Mouse (Mus musculus) limb, embryonic 11.5 days (tissue): ENCODE measurements around the gene Zfp941. TPM values are rescaled to one million over a fixed set of nuclear protein-coding genes. Genes with fewer than 3 reads are reported as not detected.
A peak's percentile ranks its signal among the peaks of the same experiment; 100 is the strongest.

Source experiments
- ATAC-seq: fragments of 200-750 bp; cut with Nextera tagmentation; 2 replicates; pipeline ENCODE4 v1.8.0; 2017; ENCODE audit warnings: low read depth; ENCODE audit not compliant: insufficient number of reproducible peaks, low FRiP score, low TSS enrichment
- DNase-seq: peaks from one replicate; pipeline ENCODE4 v3.0.0-alpha.2; 2015; ENCODE audit warnings: low spot score
- H3K27ac ChIP-seq: fragments of 300-500 bp; sonication (generic); replicated peaks from 2 replicates; pipeline ENCODE4 v1.5.1; 2014; ENCODE audit warnings: low read depth, mild to moderate bottlenecking, low read length
- H3K27me3 ChIP-seq: fragments of 300-500 bp; sonication (generic); 2 replicates; pipeline ENCODE4 v1.6.1; 2014; ENCODE audit warnings: mild to moderate bottlenecking, low read length, mixed read lengths; ENCODE audit not compliant: control insufficient read depth, insufficient read depth
- H3K36me3 ChIP-seq: fragments of 300-500 bp; sonication (generic); 2 replicates; pipeline ENCODE4 v1.6.1; 2014; ENCODE audit warnings: mild to moderate bottlenecking, low read length, moderate library complexity, mixed read lengths; ENCODE audit not compliant: control insufficient read depth, insufficient read depth
- H3K4me1 ChIP-seq: fragments of 300-500 bp; sonication (generic); 2 replicates; pipeline ENCODE4 v1.6.1; 2014; ENCODE audit warnings: low read length, mixed read lengths; ENCODE audit not compliant: control insufficient read depth, insufficient read depth
- H3K4me2 ChIP-seq: fragments of 300-500 bp; sonication (generic); 2 replicates; pipeline ENCODE4 v1.6.1; 2014; ENCODE audit warnings: low read depth, mild to moderate bottlenecking, moderate library complexity; ENCODE audit not compliant: severe bottlenecking
- H3K4me3 ChIP-seq: fragments of 300-500 bp; sonication (generic); 2 replicates; pipeline ENCODE4 v1.5.1; 2014; ENCODE audit warnings: low read depth, low read length
- H3K9ac ChIP-seq: fragments of 300-500 bp; sonication (generic); 2 replicates; pipeline ENCODE4 v1.6.1; 2014; ENCODE audit warnings: mild to moderate bottlenecking, low read length
- H3K9me3 ChIP-seq: fragments of 300-500 bp; sonication (generic); 2 replicates; pipeline ENCODE4 v1.6.1; 2016; ENCODE audit warnings: low read length; ENCODE audit not compliant: control insufficient read depth
- WGBS: fragments of 180-500 bp; shearing (Covaris S2); extraction: QIAGEN DNeasy Blood & Tissue Kit; methylation state at CpG from one replicate; pipeline ENCODE4 v1.1.7; 2014; 5-methylcytosine and 5-hydroxymethylcytosine counted together
- polyA plus RNA-seq: library from polyadenylated mRNA; unstranded; fragments of >200 nt; fragmentation: Nextera tagmentation; extraction: Ambion mirVana; gene quantifications from 2 replicates; pipeline ENCODE4 v1.2.1, GENCODE M21; 2014

The Zfp941 gene
- polyA plus RNA-seq, 1 experiment from 2014 or later: 2.0 TPM

DNA sequence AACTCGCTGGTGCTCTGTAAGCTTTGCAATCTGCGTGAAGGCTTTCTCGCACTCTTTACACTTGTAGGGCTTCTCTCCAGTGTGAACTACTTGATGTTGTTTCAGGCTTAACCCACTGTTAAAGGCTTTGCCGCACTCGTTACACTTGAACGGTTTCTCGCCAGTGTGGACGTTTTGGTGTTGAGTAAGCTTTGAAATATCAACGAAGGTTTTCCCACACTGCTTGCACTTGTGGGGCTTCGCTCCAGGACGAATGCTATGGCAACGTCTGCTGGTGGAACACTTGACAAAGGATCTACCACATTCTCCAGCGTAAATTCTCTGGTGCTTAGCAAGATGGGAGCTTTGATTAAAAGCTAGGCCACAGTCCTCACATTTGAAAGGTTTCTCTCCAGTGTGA lies 10.3 kb downstream of the Zfp941 start:
- Histone ChIP-seq H3K9me3 (no peaks in the 10 kb centered on the region), H3K4me1 (no peaks in the 10 kb centered on the region), H3K27me3 (no peaks in the 10 kb centered on the region), H3K4me2 (no peak overlapping the region), H3K9ac (no peak overlapping the region), H3K27ac (no peak overlapping the region), H3K4me3 (no peak overlapping the region), H3K36me3 (no peaks in the 10 kb centered on the region)
- no peak for ATAC-seq
- DNase-seq: no peak
- WGBS: 93% methylated on average over 13 of the region's 13 CpGs

DNA sequence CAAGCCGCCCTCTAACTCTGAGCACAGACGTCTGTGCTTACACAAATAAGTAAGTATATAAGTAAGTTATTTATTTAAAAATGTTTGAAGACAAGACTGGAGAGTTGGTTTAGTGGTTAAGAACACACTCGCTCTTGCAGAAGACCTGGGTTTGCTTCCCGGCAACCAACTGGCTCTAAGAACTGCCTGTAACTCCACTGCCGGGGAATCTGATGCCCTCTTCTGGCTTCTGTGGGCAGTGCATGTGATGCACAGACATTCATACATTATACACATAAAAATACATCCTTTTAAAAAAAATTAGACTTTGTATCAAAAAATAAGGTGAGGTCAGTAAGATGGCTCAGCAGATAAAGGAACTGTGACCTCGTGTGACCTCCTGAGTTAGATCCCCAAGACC lies 11.5 kb downstream of the Zfp941 start:
- ATAC-seq (no peak), DNase-seq (no peak)
- no peaks in the 10 kb centered on the region for H3K9me3 ChIP-seq
- no peak overlapping the region for H3K9ac ChIP-seq
- H3K4me2 ChIP-seq: no peak overlapping the region
- H3K27me3 ChIP-seq: no peaks in the 10 kb centered on the region
- H3K36me3 ChIP-seq: no peaks in the 10 kb centered on the region
- 93% methylated on average over 6 of the region's 6 CpGs for WGBS
- no peak overlapping the region for H3K4me3 ChIP-seq
- H3K4me1 ChIP-seq: no peaks in the 10 kb centered on the region
- H3K27ac ChIP-seq: no peak overlapping the region

DNA sequence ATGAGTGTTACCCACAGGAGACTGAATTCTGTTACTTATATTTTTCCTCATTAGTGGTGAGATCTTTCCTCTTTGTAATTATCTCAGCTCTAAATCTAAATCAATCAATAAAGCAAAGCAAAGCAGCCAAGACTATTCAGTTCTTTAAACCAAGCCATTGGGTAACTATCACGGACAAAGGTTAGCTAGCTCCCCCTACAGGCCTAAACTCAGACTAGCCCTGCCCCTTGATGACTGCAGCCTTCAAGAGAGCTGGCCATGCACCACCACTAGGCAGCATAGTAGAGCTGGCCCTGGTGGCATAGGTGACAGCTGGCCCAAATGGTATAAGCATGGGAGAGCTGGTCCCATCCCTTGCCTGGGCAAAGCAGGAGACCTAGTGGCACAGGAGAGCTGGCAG lies 16.3 kb downstream of the Zfp941 start:
- no peak for ATAC-seq
- Histone ChIP-seq H3K36me3 (no peaks in the 10 kb centered on the region), H3K9ac (no peak overlapping the region), H3K4me1 (no peaks in the 10 kb centered on the region), H3K4me3 (no peak overlapping the region), H3K27ac (no peak overlapping the region), H3K27me3 (no peaks in the 10 kb centered on the region), H3K9me3 (no peaks in the 10 kb centered on the region), H3K4me2 (no peak overlapping the region)
- peak; percentile 31 for DNase-seq
- 19% methylated on average over 1 of the region's 1 CpGs for WGBS

DNA sequence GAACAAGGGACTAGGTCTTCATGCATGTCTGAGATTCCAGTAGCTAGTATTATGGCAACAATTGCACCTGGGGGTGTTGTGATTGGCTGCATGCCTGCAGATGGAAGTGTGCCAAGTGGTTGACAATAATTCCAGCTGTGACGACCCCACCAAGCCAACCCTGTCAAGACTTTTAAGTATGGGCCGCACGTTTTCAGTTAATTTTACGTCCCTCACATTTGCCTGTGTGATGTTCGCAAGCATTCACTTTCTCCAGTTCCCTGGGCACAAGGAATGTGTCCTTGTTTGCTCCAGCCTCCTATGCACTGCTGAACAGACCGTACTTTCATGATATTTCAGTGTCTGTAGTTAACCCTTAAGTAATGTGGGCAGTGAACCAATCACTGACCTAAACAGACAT lies 19.3 kb downstream of the Zfp941 start:
- Histone ChIP-seq H3K4me3 (no peak overlapping the region), H3K27ac (no peak overlapping the region), H3K4me2 (no peak overlapping the region), H3K9me3 (no peaks in the 10 kb centered on the region), H3K27me3 (no peaks in the 10 kb centered on the region), H3K9ac (no peak overlapping the region), H3K36me3 (no peaks in the 10 kb centered on the region), H3K4me1 (no peaks in the 10 kb centered on the region)
- WGBS: 72% methylated on average over 6 of the region's 6 CpGs
- no peak for DNase-seq
- no peak for ATAC-seq

DNA sequence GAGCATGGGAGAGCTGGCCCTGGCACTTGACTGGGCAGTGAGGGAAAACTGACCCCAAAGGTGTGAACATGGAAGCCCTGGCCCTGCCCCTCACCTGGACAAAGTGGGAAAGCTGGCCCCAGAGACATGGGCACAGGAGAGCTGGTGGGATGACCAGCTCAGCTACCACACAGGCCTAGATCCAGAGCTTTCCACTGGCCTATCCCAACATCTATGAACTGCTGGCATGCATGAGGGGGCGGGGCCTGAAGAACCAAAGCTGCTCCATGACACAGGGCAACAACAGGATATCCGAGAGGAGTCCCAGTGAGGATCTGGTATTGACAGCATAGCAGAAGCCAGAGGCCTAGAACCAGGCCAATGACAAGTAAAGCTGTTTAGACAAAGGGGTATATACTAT lies 23.8 kb downstream of the Zfp941 start:
- 84% methylated on average over 2 of the region's 2 CpGs for WGBS
- no peak overlapping the region for H3K9ac ChIP-seq
- DNase-seq: no peak
- no peak overlapping the region for H3K4me3 ChIP-seq
- H3K9me3 ChIP-seq: no peaks in the 10 kb centered on the region
- no peak for ATAC-seq
- H3K4me2 ChIP-seq: no peak overlapping the region
- no peaks in the 10 kb centered on the region for H3K4me1 ChIP-seq
- no peak overlapping the region for H3K27ac ChIP-seq
- no peaks in the 10 kb centered on the region for H3K27me3 ChIP-seq
- H3K36me3 ChIP-seq: no peaks in the 10 kb centered on the region

DNA sequence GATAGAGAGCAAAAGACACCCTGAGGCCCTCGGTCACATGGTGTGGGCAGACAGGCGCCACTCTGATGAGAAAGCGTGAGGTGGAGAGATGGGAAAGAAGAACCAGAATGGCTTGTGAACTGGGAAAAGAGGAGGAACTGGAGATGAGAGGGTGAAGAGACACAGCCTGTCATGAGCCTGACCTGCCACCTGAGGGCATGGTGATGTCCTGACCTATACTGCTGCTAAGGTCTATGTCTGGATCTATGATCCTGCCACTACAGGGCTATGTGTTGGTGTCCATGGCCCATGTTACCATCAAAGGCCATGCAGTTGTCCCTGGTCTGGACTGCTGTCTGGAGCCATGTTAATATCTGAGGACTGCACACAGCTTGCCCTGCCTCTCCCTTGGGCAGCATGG lies 24.4 kb downstream of the Zfp941 start:
- WGBS: 88% methylated on average over 3 of the region's 3 CpGs
- DNase-seq: no peak
- no peak for ATAC-seq

DNA sequence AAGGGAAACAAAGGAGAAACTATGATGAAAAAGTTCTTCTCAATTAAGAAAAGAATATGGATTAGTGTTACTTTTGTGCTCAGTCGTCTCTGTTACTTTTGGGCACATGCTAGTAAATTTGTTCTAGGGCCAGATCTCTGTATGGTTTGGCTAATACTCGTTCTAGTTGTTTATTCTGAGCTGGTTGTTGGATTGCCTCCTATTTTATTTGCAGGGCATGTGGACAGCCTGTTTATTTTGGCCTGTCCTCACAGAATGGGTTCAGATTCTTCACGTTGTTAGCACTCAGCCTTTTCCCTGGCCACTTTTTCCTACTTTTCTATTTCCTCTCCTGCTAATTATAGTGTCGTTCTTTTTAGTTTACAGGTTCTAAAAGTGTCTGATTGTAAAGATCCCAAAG lies 28.4 kb downstream of the Zfp941 start:
- Histone ChIP-seq H3K4me1 (no peaks in the 10 kb centered on the region), H3K4me3 (no peak overlapping the region), H3K27me3 (no peaks in the 10 kb centered on the region), H3K9me3 (no peaks in the 10 kb centered on the region), H3K36me3 (no peaks in the 10 kb centered on the region), H3K9ac (no peak overlapping the region), H3K4me2 (no peak overlapping the region), H3K27ac (no peak overlapping the region)
- ATAC-seq: no peak
- 72% methylated on average over 4 of the region's 4 CpGs for WGBS
- DNase-seq: no peak

More for the DNA sequence above, 24.4 kb downstream of the Zfp941 start:
- H3K4me2 ChIP-seq: no peak overlapping the region
- H3K4me1 ChIP-seq: no peaks in the 10 kb centered on the region
- H3K27me3 ChIP-seq: no peaks in the 10 kb centered on the region
- H3K9me3 ChIP-seq: no peaks in the 10 kb centered on the region
- no peak overlapping the region for H3K9ac ChIP-seq
- H3K36me3 ChIP-seq: no peaks in the 10 kb centered on the region
- H3K27ac ChIP-seq: no peak overlapping the region
- H3K4me3 ChIP-seq: no peak overlapping the region

DNA sequence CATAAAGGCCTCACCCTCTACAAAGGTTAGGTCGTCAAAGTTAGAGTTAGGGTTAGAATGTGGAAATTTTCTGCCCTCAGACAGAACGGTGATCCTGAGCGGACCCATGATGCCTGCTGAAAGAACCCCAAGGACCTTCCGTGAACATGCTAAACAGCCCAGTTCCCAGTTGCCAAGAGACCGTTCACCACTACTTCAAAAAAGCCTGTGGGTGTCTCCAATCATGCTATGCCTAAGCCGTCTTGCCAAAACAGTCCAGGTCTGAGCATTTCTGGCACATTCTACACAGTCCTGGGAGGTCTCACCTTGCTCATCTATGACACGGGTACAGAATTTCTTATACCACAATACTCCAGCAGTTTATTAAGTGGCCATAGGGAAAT lies 33.9 kb downstream of the Zfp941 start:
- H3K36me3 ChIP-seq: no peaks in the 10 kb centered on the region
- ATAC-seq: no peak
- no peaks in the 10 kb centered on the region for H3K9me3 ChIP-seq
- no peak overlapping the region for H3K4me2 ChIP-seq
- no peaks in the 10 kb centered on the region for H3K4me1 ChIP-seq
- DNase-seq: no peak
- H3K4me3 ChIP-seq: no peak overlapping the region
- no peak overlapping the region for H3K27ac ChIP-seq
- H3K9ac ChIP-seq: no peak overlapping the region
- 88% methylated on average over 7 of the region's 7 CpGs for whole genome bisulfite sequencing
- no peaks in the 10 kb centered on the region for H3K27me3 ChIP-seq

DNA sequence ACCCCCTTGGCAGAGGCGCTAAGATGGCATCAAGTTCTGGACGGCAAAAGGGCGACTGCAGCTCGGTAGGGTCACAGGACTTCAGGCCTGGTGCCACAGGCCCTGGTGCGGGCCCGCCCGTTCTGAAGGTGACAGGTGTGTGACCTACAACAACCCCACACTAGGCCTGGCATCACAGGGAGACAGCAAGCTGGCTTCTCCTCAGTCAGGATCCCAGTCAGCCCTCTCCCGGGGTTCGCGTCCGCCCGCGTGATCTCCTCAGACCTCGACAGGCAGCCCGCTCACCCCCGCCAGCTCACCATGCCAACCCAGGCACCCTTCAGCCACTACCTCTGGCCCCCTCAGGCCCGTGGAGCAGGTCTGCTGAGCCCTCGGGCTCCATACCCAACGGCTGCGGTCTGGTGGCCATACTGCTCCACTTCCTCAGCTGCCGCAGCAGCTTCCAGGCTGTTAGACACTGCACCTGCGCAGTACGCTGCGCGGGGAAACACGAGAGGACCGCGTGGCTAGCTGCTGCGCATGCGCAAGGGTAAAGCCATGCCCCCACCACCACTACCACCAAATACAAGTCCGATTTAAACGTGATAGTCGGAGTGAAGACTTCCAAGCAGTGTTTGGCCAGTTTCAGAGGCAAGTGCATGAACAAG lies 34.4 kb downstream of the Zfp941 start, which contains the start of gene Syce1:
Syce1 (minus strand) TSS at position 447 of the 647 bp plus-strand sequence.
- no peak within 1 kb of the TSS for H3K4me2 ChIP-seq
- H3K27ac ChIP-seq: no peak within 1 kb of the TSS
- WGBS: 81% methylated on average over 33 of the region's 33 CpGs
- no peaks in the 10 kb centered on the region for H3K36me3 ChIP-seq
- H3K9me3 ChIP-seq: no peaks in the 10 kb centered on the region
- DNase-seq (no peak), ATAC-seq (no peak)
- no peak within 1 kb of the TSS for H3K9ac ChIP-seq
- H3K4me3 ChIP-seq: no peak within 1 kb of the TSS
- no peaks in the 10 kb centered on the region for H3K27me3 ChIP-seq
- no peaks in the 10 kb centered on the region for H3K4me1 ChIP-seq
